Mouse (Mus musculus): ENCODE data around the gene Vmn2r32.
"Not testable (repeated sequence)": the region's sequence is repeated elsewhere in the genome, so short reads cannot be mapped to it uniquely, and the experiment has no call there.

Vmn2r32 gene

DNA sequence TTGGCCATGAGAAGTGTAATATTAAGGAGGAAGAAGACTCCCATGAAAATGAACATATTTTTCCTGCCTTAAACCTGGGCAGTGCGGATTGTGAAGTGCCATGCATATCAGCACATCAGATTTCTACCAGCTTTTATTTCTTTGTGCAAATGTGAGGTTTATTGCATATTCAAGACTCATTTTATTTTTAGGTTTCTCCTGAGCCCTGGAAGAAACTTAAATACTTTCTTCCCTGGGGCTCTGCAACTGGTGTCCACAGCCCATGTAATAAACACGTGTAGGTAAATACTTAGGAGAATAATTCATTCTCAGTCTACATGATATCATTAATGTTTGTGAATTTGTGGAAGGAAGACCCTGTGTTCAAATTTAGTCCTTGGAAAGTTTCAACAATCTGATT lies at the start of gene Vmn2r32:
Gene Vmn2r32 (minus strand): TSS at position 101 of the 400 bp plus-strand sequence.
- not testable (repeated sequence) for DNase-seq (ENCODE audit: low spot score)
